Mouse (Mus musculus) kidney, embryonic 16.5 days (tissue): Measurements from ENCODE around the gene Vmn2r39. TPM values are rescaled to one million over a fixed set of nuclear protein-coding genes. Genes with fewer than 3 reads are reported as not detected.
"Not testable (repeated sequence)": the region's sequence is repeated elsewhere in the genome, so short reads cannot be mapped to it uniquely, and the experiment has no call there.

Experiments
- ATAC-seq: fragments of 200-750 bp; cut with Nextera tagmentation; 2 replicates; pipeline ENCODE4 v1.8.0; 2017; ENCODE audit warnings: moderate TSS enrichment; ENCODE audit not compliant: low FRiP score, low TSS enrichment
- H3K27ac ChIP-seq: fragments of 300-500 bp; sonication (generic); 2 replicates; pipeline ENCODE4 v1.5.1; 2014; ENCODE audit warnings: low read length
- H3K27me3 ChIP-seq: fragments of 300-500 bp; sonication (generic); 2 replicates; pipeline ENCODE4 v1.6.1; 2014; ENCODE audit warnings: low read length, control low read depth, mixed read lengths; ENCODE audit not compliant: insufficient read depth
- H3K36me3 ChIP-seq: fragments of 300-500 bp; sonication (generic); 2 replicates; pipeline ENCODE4 v1.6.1; 2014; ENCODE audit warnings: low read length, control low read depth, mixed read lengths; ENCODE audit not compliant: insufficient read depth
- H3K4me1 ChIP-seq: fragments of 300-500 bp; sonication (generic); 2 replicates; pipeline ENCODE4 v1.6.1; 2014; ENCODE audit warnings: low read length, control low read depth, mixed read lengths; ENCODE audit not compliant: insufficient read depth
- H3K4me2 ChIP-seq: fragments of 300-500 bp; sonication (generic); replicated peaks from 2 replicates; pipeline ENCODE4 v1.6.1; 2014; ENCODE audit warnings: low read depth, low read length
- H3K4me3 ChIP-seq: fragments of 300-500 bp; sonication (generic); 2 replicates; pipeline ENCODE4 v1.5.1; 2014; ENCODE audit warnings: mild to moderate bottlenecking, low read length
- H3K9ac ChIP-seq: fragments of 300-500 bp; sonication (generic); replicated peaks from 2 replicates; pipeline ENCODE4 v1.6.1; 2014; ENCODE audit warnings: low read length
- H3K9me3 ChIP-seq: fragments of 300-500 bp; sonication (generic); 2 replicates; pipeline ENCODE4 v1.6.1; 2016; ENCODE audit warnings: low read length, control low read depth
- WGBS: fragments of 180-500 bp; shearing (Covaris S2); extraction: QIAGEN DNeasy Blood & Tissue Kit; methylation state at CpG from one replicate; pipeline ENCODE4 v1.1.7; 2014; 5-methylcytosine and 5-hydroxymethylcytosine counted together
- polyA plus RNA-seq: library from polyadenylated mRNA; unstranded; fragments of >200 nt; fragmentation: Nextera tagmentation; extraction: Ambion mirVana; gene quantifications from 2 replicates; pipeline ENCODE4 v1.2.1, GENCODE M21; 2015

Vmn2r39 gene
- polyA plus RNA-seq = not detected in 2 replicates

GRCm38 (mm10) chr7:9030698-9031097 is at the start of gene Vmn2r39:
TSS of gene Vmn2r39 (minus strand) at chr7:9030798.
- not testable (repeated sequence) for H3K4me1 ChIP-seq, H3K9me3 ChIP-seq, H3K27ac ChIP-seq, H3K36me3 ChIP-seq, H3K9ac ChIP-seq, H3K27me3 ChIP-seq, H3K4me3 ChIP-seq, H3K4me2 ChIP-seq, ATAC-seq

GRCm38 (mm10) chr7:9065353-9065752 is 34.8 kb upstream of the Vmn2r39 start:
- not testable (repeated sequence) for H3K4me2 ChIP-seq, H3K9me3 ChIP-seq, H3K4me3 ChIP-seq, H3K27ac ChIP-seq, H3K36me3 ChIP-seq, H3K27me3 ChIP-seq, H3K4me1 ChIP-seq, ATAC-seq, H3K9ac ChIP-seq
- 83% methylated on average over 4 of the region's 4 CpGs for WGBS

Other genes with a start within 250 kb of the Vmn2r39 start
- gene Vmn2r40, start 99.4 kb downstream of the Vmn2r39 start, polyA plus RNA-seq = not detected in 2 replicates
- not detected in 2 replicates for gene Vmn2r38, start 67.1 kb upstream of the Vmn2r39 start, polyA plus RNA-seq
- gene Vmn2r37, start 192.9 kb upstream of the Vmn2r39 start, polyA plus RNA-seq = not detected in 2 replicates